ENCODE assay signal across 13 mouse cellular contexts in the genomic region with DNA sequence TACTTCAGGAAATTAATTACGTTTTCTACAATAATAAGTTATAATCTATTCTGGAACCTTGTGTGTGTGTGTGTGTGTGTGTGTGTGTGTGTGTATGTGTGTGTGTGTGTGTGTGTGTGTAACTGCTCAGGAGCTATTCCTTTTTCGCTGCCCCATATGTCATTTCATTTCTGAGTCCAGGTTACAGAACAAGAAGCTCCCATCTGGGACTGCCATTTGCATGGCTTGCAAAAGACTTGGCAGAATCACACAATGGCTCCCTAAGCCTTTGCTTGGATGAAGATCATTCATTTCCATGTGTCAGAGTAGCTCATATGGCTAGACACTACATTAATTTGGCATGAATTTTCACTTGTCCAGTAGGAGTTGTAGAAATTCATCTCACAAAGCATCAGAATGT.
"Had no signal": no experiment of that assay in that cellular context is flagged by ENCODE, and none has a peak within 500 bp of the region (broad histone marks: within the 10 kb centered on the region; RNA-seq: fewer than 3 reads in every experiment).

No protein-coding gene starts in this region.

- H3K27me3 ChIP-seq: limb, embryonic 13.5 days; midbrain, embryonic 12.5 days; neural tube, embryonic 15.5 days had no signal

- H3K27ac ChIP-seq: limb, embryonic 13.5 days; liver, embryonic 14.5 days; midbrain, embryonic 12.5 days; neural tube, embryonic 15.5 days; stomach, postnatal 0 days had no signal

- H3K4me1 ChIP-seq: limb, embryonic 13.5 days; midbrain, embryonic 12.5 days; neural tube, embryonic 15.5 days had no signal

- DNase-seq: kidney, postnatal 25 days; layer of hippocampus, adult 9-11 months; layer of hippocampus, postnatal 36 days; lung, adult 18-20 months; right cerebral cortex, adult 18-20 months; right cerebral cortex, postnatal 25 days; thymus, postnatal 4 days had no signal

- H3K4me2 ChIP-seq: limb, embryonic 13.5 days; midbrain, embryonic 12.5 days; neural tube, embryonic 15.5 days had no signal

- H3K4me3 ChIP-seq: limb, embryonic 13.5 days; midbrain, embryonic 12.5 days; myocyte; neural tube, embryonic 15.5 days had no signal

- H3K9ac ChIP-seq: limb, embryonic 13.5 days; liver, embryonic 14.5 days; midbrain, embryonic 12.5 days; neural tube, embryonic 15.5 days had no signal

- H3K9me3 ChIP-seq: limb, embryonic 13.5 days; midbrain, embryonic 12.5 days; neural tube, embryonic 15.5 days had no signal

- H3K36me3 ChIP-seq: limb, embryonic 13.5 days; midbrain, embryonic 12.5 days; neural tube, embryonic 15.5 days had no signal
